Mouse (Mus musculus) MEL (cell line): ENCODE data around the gene Actl11.

Experiments
- CTCF ChIP-seq, 3 experiments: IDR thresholded peaks in 2 of 3; conservative IDR thresholded peaks in 1 of 3; 2 replicates each; pipeline ENCODE4 v1.5.1; 2011 to 2012; ENCODE audit warnings: low read length in 3 of 3, low read depth in 2 of 3, mild to moderate bottlenecking in 2 of 3, improper control_type of control experiment in 1 of 3, inconsistent platforms in 1 of 3, mixed read lengths in 1 of 3, moderate library complexity in 1 of 3; ENCODE audit not compliant: control insufficient read depth in 1 of 3, insufficient read depth in 1 of 3, poor library complexity in 1 of 3, severe bottlenecking in 1 of 3
- ELF1 ChIP-seq: IDR thresholded peaks from 2 replicates; pipeline ENCODE4 v1.6.1; 2014; ENCODE audit warnings: low read depth, mild to moderate bottlenecking, inconsistent platforms, low read length, improper control_type of control experiment, moderate library complexity
- GATA1 ChIP-seq: IDR thresholded peaks from 2 replicates; pipeline ENCODE4 v1.6.1; 2011; ENCODE audit warnings: low read depth, low read length, improper control_type of control experiment
- POLR2A ChIP-seq, 2 experiments: IDR thresholded peaks; 2 replicates each; pipeline ENCODE4 v1.6.1; 2011 to 2012; ENCODE audit warnings: low read length in 2 of 2, mild to moderate bottlenecking in 2 of 2, control low read depth in 1 of 2, improper control_type of control experiment in 1 of 2, low read depth in 1 of 2, moderate library complexity in 1 of 2; ENCODE audit not compliant: control insufficient read depth in 1 of 2, insufficient read depth in 1 of 2, poor library complexity in 1 of 2
- ZC3H11A ChIP-seq: IDR thresholded peaks from 2 replicates; pipeline ENCODE4 v1.6.1; 2012; ENCODE audit warnings: low read depth, mild to moderate bottlenecking, inconsistent platforms, low read length, improper control_type of control experiment

DNA sequence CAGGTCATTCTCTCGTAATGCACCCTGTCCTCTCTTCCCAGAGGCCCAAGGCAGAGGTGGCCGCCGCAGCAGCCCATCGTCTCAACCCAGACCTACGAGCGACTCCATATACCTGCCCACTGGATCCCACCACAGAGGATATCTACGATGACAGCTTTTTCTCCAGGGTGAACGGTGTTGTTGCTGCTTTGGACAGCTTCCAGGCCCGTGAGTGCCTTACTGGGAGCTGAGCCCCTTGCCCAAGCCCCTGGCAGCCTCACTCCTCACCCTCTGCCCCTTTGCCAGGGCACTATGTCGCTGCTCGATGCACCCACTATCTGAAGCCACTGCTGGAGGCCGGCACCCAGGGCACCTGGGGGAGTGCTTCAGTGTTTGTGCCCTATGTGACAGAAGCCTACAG is 50.5 kb downstream of the Actl11 start:
- TF ChIP-seq CTCF (IDR thresholded peaks at IDR 0.05 in 2 of 3, conservative IDR thresholded peaks at IDR 0.05 in 1 of 3; ENCODE audit: control insufficient read depth in 1 of 3, insufficient read depth in 1 of 3, low read depth in 2 of 3, low read length in 3 of 3, poor library complexity in 1 of 3, severe bottlenecking in 1 of 3) = no peak
- no peak for TF ChIP-seq ZC3H11A
- TF ChIP-seq POLR2A (IDR thresholded peaks at IDR 0.05; ENCODE audit: control insufficient read depth in 1 of 2, insufficient read depth in 1 of 2, low read depth in 1 of 2, low read length in 2 of 2, poor library complexity in 1 of 2) = no peak
- TF ChIP-seq GATA1 = no peak
- no peak for TF ChIP-seq ELF1
